Mouse (Mus musculus): ENCODE results near the gene Paqr8.

DNA sequence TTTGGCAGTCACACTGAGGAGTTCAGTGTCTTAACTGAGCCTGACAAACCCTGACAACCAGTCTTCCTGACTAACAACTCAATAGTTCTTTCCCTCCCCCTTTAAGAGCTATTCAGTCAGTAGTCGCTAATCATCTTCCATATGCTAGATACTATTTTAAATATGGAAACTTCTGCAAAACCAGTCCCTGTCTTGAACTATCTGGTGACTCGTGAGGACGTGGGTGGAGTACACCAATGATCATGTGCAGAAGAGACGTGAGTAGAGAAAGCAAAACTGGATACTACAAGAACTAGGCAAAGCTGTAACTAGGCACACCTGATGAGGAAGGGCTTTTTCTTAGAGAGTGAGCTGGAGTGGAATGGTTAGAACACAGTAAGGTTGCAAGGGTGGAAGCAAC is 35.5 kb downstream of the Paqr8 start:
- TF ChIP-seq CTCF (IDR thresholded peaks at IDR 0.05; ENCODE audit: insufficient read depth, low read length) = no peak
- TF ChIP-seq POLR2A (IDR thresholded peaks at IDR 0.05; ENCODE audit: borderline replicate concordance, extremely low read depth, low read depth, low read length) = no peak

All from lung, adult 2 months (tissue).